Mouse (Mus musculus) testis, adult 2 months (tissue): Measurements from ENCODE around the gene Fhl1. TPM values are rescaled to one million over a fixed set of nuclear protein-coding genes. Genes with fewer than 3 reads are reported as not detected.
A peak's percentile ranks its signal among the peaks of the same experiment; 100 is the strongest.

Source experiments
- H3K27ac ChIP-seq: fragments of 200-500 bp; 2 replicates; pipeline ENCODE4 v1.5.1; 2012; ENCODE audit warnings: low read depth, low read length; ENCODE audit not compliant: control insufficient read depth, insufficient read depth
- H3K27me3 ChIP-seq: fragments of 200-500 bp; 2 replicates; pipeline ENCODE4 v1.6.1; 2012; ENCODE audit warnings: mild to moderate bottlenecking, low read length, moderate library complexity; ENCODE audit not compliant: control insufficient read depth, insufficient read depth
- H3K36me3 ChIP-seq: fragments of 200-500 bp; 2 replicates; pipeline ENCODE4 v1.6.1; 2012; ENCODE audit warnings: mild to moderate bottlenecking, low read length; ENCODE audit not compliant: control insufficient read depth, insufficient read depth
- H3K4me1 ChIP-seq: fragments of 200-500 bp; 2 replicates; pipeline ENCODE4 v1.6.1; 2012; ENCODE audit warnings: low read length; ENCODE audit not compliant: control insufficient read depth, insufficient read depth
- H3K4me3 ChIP-seq: fragments of 200-500 bp; 2 replicates; pipeline ENCODE4 v1.5.1; 2012; ENCODE audit warnings: low read depth, mild to moderate bottlenecking, low read length, moderate library complexity, mixed read lengths; ENCODE audit not compliant: control insufficient read depth
- CTCF ChIP-seq: fragments of 200-500 bp; IDR thresholded peaks from 2 replicates; pipeline ENCODE4 v1.5.1; 2012; ENCODE audit warnings: low read depth, mild to moderate bottlenecking, inconsistent platforms, low read length, moderate library complexity; ENCODE audit not compliant: control insufficient read depth, insufficient read depth, insufficient replicate concordance
- POLR2A ChIP-seq: fragments of 200-500 bp; IDR thresholded peaks from 2 replicates; pipeline ENCODE4 v1.6.1; 2012; ENCODE audit warnings: low read depth, mild to moderate bottlenecking, inconsistent platforms, low read length, moderate library complexity; ENCODE audit not compliant: control insufficient read depth
- polyA plus RNA-seq: library from polyadenylated mRNA; depleted of rRNA; stranded (reverse); fragments of >200 nt; gene quantifications from 2 replicates; pipeline ENCODE4 v1.2.3, GENCODE M21; 2012

The Fhl1 gene
- polyA plus RNA-seq, 1 experiment = 18.2 TPM

- H3K4me3 ChIP-seq = no peak overlapping the region
- no peak overlapping the region for H3K27ac ChIP-seq
- no peaks in the 10 kb centered on the region for H3K4me1 ChIP-seq
- no peaks in the 10 kb centered on the region for H3K27me3 ChIP-seq
- no peaks in the 10 kb centered on the region for H3K36me3 ChIP-seq
- no peak for TF ChIP-seq POLR2A
Measured at GRCm38 (mm10) chrX:56701261-56701660, 30.3 kb upstream of the Fhl1 start.

GRCm38 (mm10) chrX:56703965-56704562 is 27.5 kb upstream of the Fhl1 start:
- Histone ChIP-seq H3K4me1 (no peaks in the 10 kb centered on the region), H3K27me3 (no peaks in the 10 kb centered on the region), H3K4me3 (no peak overlapping the region), H3K36me3 (no peaks in the 10 kb centered on the region), H3K27ac (no peak overlapping the region)
- TF ChIP-seq CTCF (no peak), POLR2A (no peak)

DNA sequence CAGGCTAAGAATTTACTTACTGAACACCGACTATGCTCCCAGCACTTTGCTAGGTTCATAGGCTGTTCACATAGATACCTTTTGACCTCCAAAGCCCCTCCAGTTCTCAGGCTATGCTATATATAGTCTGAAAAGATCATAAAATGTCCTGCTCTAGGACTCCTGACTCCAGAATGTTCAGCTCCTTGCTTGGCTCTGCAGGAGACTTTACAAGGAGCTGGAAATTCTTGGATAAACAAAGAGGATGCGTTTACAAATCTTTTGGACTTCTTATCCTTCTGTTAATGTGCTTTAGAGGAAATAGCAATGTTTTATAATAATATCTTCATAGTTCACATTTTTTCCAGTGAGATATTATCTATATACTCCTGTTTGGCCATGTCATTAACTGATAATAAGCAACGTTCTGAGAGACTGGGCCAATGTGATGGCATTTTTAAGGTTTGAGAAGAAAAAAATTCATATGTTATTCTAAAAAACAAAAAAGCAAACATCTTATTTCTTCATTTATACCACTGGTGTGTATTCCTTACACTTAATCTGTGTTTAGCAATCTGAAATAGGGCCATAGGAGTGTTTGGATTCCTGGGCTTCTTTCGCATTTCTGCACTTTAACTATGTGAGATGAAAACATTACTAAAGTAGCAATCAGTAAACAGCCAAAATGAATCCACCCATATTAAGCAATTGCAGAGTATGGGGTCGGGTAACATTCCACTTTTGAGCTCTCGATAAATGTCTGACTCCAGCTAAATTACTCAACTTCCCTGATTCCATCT is 22.8 kb upstream of the Fhl1 start:
- Histone ChIP-seq H3K36me3 (no peaks in the 10 kb centered on the region), H3K4me1 (no peaks in the 10 kb centered on the region), H3K27ac (no peak overlapping the region), H3K4me3 (no peak overlapping the region), H3K27me3 (no peaks in the 10 kb centered on the region)
- no peak for TF ChIP-seq POLR2A
- TF ChIP-seq CTCF = no peak

GRCm38 (mm10) chrX:56710522-56710921 is 21.1 kb upstream of the Fhl1 start:
- Histone ChIP-seq H3K4me3 (no peak overlapping the region), H3K4me1 (no peaks in the 10 kb centered on the region), H3K36me3 (no peaks in the 10 kb centered on the region), H3K27me3 (no peaks in the 10 kb centered on the region), H3K27ac (no peak overlapping the region)
- TF ChIP-seq POLR2A (no peak), CTCF (no peak)

- Histone ChIP-seq H3K4me3 (no peak overlapping the region), H3K27me3 (no peaks in the 10 kb centered on the region), H3K4me1 (no peaks in the 10 kb centered on the region), H3K36me3 (no peaks in the 10 kb centered on the region), H3K27ac (no peak overlapping the region)
- TF ChIP-seq POLR2A (no peak), CTCF (no peak)
Measured at GRCm38 (mm10) chrX:56712666-56713065, 18.9 kb upstream of the Fhl1 start.

GRCm38 (mm10) chrX:56722559-56722958 is 9.0 kb upstream of the Fhl1 start:
- no peaks in the 10 kb centered on the region for H3K36me3 ChIP-seq
- H3K27ac ChIP-seq = no peak overlapping the region
- no peak for TF ChIP-seq POLR2A
- no peak for TF ChIP-seq CTCF
- no peak overlapping the region for H3K4me3 ChIP-seq
- H3K27me3 ChIP-seq = no peaks in the 10 kb centered on the region
- no peaks in the 10 kb centered on the region for H3K4me1 ChIP-seq

DNA sequence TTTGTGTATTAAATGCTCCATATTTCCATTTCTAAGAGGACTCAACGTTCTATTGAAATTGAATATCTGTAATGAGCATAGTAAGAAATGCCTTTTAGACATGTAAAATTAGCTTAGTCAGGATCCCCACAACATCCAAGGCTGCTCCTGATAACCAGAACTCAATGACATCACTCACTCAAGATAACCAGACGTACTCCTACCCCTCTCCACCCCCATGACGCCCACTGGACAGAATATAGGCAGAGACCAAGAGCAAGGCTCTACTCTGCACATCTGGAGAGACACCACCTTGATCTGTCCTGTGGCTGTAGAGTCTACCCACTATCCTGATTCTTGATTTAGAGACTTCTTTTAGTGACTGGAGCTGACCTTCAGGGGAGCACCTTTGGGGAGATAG is 3.1 kb upstream of the Fhl1 start:
- Histone ChIP-seq H3K27ac (no peak overlapping the region), H3K27me3 (no peaks in the 10 kb centered on the region), H3K4me3 (no peak overlapping the region), H3K36me3 (no peaks in the 10 kb centered on the region), H3K4me1 (peaks cover 6% of the 10 kb centered on the region)
- TF ChIP-seq CTCF = no peak
- no peak for TF ChIP-seq POLR2A

- H3K4me3 ChIP-seq = peak overlapping the region; percentile 70; the same call in 1 of the 2 replicates
- peaks cover 6% of the 10 kb centered on the region for H3K4me1 ChIP-seq
- no peaks in the 10 kb centered on the region for H3K27me3 ChIP-seq
- H3K27ac ChIP-seq = no peak overlapping the region
- H3K36me3 ChIP-seq = no peaks in the 10 kb centered on the region
- no peak for TF ChIP-seq POLR2A
- TF ChIP-seq CTCF = no peak
Measured at GRCm38 (mm10) chrX:56730828-56731305, 720 bp upstream of the Fhl1 start.
